Mouse (Mus musculus) liver, adult 2 months (tissue): Measurements from ENCODE around the gene 4931409K22Rik.

Source experiments
- CTCF ChIP-seq: fragments of 200-500 bp; IDR thresholded peaks from 2 replicates; pipeline ENCODE4 v1.5.1; 2011; ENCODE audit warnings: low read depth, low read length, control low read depth
- POLR2A ChIP-seq: fragments of 200-500 bp; IDR thresholded peaks from 2 replicates; pipeline ENCODE4 v1.6.1; 2011; ENCODE audit warnings: low read length, control low read depth; ENCODE audit not compliant: insufficient read depth; ENCODE audit errors: extremely low read depth

GRCm38 (mm10) chr5:24527780-24528179, 28.8 kb downstream of the 4931409K22Rik start:
- no peak for TF ChIP-seq CTCF
- TF ChIP-seq POLR2A, result no peak
